In the genomic region with DNA sequence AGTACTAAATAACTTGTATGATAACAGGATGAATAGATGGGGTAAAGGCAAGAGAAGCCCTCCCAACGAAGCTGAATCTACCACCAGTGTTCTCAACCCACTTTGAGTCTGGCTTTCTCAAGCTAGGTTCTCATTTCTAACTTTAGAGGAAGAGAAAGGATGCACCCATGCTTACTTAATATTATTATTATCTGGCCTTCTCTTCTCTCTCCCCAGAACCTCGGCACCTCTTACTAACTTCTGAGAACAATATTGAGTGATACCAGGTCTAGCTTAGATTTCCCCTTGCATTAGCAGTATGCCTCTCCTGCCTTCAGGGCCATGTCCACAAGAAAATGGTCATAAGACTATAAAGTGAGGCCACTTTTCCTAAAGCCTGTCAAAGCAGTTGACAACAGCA, we compare ENCODE assay signal across 1 mouse cellular context.
TF ChIP-seq lines count a peak whose summit lies in the region.

No protein-coding gene starts in this region.

TF ChIP-seq in MEL, 35 proteins besides CTCF, POLR2A, EP300 and RAD21:
- TF ChIP-seq SMC3 (IDR thresholded peaks at IDR 0.05; ENCODE audit: low read depth, low read length) (no peak), MYB (IDR thresholded peaks at IDR 0.05; ENCODE audit: low read depth, low read length) (no peak), USF1 (IDR thresholded peaks at IDR 0.05; ENCODE audit: low read depth, low read length) (no peak), BHLHE40 (IDR thresholded peaks at IDR 0.05; ENCODE audit: borderline replicate concordance, low read depth, low read length) (no peak), CHD1 (IDR thresholded peaks at IDR 0.05; ENCODE audit: low read depth, low read length) (no peak), NELFE (IDR thresholded peaks at IDR 0.05; ENCODE audit: low read depth, low read length) (no peak), GATA1 (IDR thresholded peaks at IDR 0.05; ENCODE audit: low read depth, low read length) (no peak), JUND (IDR thresholded peaks at IDR 0.05; ENCODE audit: low read depth, low read length) (no peak), GABPA (IDR thresholded peaks at IDR 0.05; ENCODE audit: low read depth, low read length) (no peak), HCFC1 (IDR thresholded peaks at IDR 0.05; ENCODE audit: low read depth, low read length) (no peak), MYC (IDR thresholded peaks at IDR 0.05; ENCODE audit: low read depth, low read length) (no peak), TAL1 (IDR thresholded peaks at IDR 0.05; ENCODE audit: low read length) (no peak), ETS1 (IDR thresholded peaks at IDR 0.05; ENCODE audit: low read depth, low read length) (no peak), MAX (IDR thresholded peaks at IDR 0.05; ENCODE audit: low read length) (no peak)
TF ChIP-seq in MEL: peak in this region for 0.
